Mouse (Mus musculus) liver, postnatal 0 days (tissue): ENCODE data around the gene Myo7a. TPM values are rescaled to one million over a fixed set of nuclear protein-coding genes. Genes with fewer than 3 reads are reported as not detected.

Experiments
- ATAC-seq: fragments of 200-750 bp; cut with Nextera tagmentation; 2 replicates; pipeline ENCODE4 v1.8.0; 2017; ENCODE audit warnings: mild to moderate bottlenecking, moderate library complexity
- DNase-seq: peaks from one replicate; pipeline ENCODE4 v3.0.0-alpha.2; 2016
- H3K27ac ChIP-seq: fragments of 300-500 bp; sonication (generic); 2 replicates; pipeline ENCODE4 v1.5.1; 2014; ENCODE audit warnings: antibody characterized with exemption, moderate library complexity, mild to moderate bottlenecking, low read depth
- H3K27me3 ChIP-seq: fragments of 300-500 bp; sonication (generic); 2 replicates; pipeline ENCODE4 v1.6.1; 2014; ENCODE audit warnings: low read length, control low read depth, mixed read lengths; ENCODE audit not compliant: insufficient read depth
- H3K36me3 ChIP-seq: fragments of 300-500 bp; sonication (generic); replicated peaks from 2 replicates; pipeline ENCODE4 v1.6.1; 2014; ENCODE audit warnings: mild to moderate bottlenecking, control low read depth, low read length, moderate library complexity, mixed read lengths; ENCODE audit not compliant: insufficient read depth
- H3K4me1 ChIP-seq: fragments of 300-500 bp; sonication (generic); 2 replicates; pipeline ENCODE4 v1.6.1; 2014; ENCODE audit warnings: antibody characterized with exemption, mild to moderate bottlenecking, control low read depth; ENCODE audit not compliant: insufficient read depth
- H3K4me2 ChIP-seq: fragments of 300-500 bp; sonication (generic); 2 replicates; pipeline ENCODE4 v1.6.1; 2014; ENCODE audit warnings: low read depth, mild to moderate bottlenecking, low read length, moderate library complexity, mixed read lengths
- H3K4me3 ChIP-seq: fragments of 300-500 bp; sonication (generic); 2 replicates; pipeline ENCODE4 v1.5.1; 2014; ENCODE audit warnings: low read depth, low read length
- H3K9ac ChIP-seq: fragments of 300-500 bp; sonication (generic); replicated peaks from 2 replicates; pipeline ENCODE4 v1.6.1; 2014; ENCODE audit warnings: mild to moderate bottlenecking, moderate library complexity
- H3K9me3 ChIP-seq: fragments of 300-500 bp; sonication (generic); 2 replicates; pipeline ENCODE4 v1.6.1; 2016; ENCODE audit warnings: mild to moderate bottlenecking, control low read depth, low read length, mixed read lengths
- CTCF ChIP-seq: sonication (generic); IDR thresholded peaks from 2 replicates; pipeline ENCODE4 v1.5.1; 2016; ENCODE audit warnings: antibody characterized with exemption, low read depth
- EP300 ChIP-seq: IDR thresholded peaks from 2 replicates; pipeline ENCODE4 v1.6.1; 2016; ENCODE audit warnings: antibody characterized with exemption, low read depth, mild to moderate bottlenecking
- WGBS: fragments of 180-500 bp; shearing (Covaris S2); extraction: QIAGEN DNeasy Blood & Tissue Kit; methylation state at CpG from one replicate; pipeline ENCODE4 v1.1.7; 2014; ENCODE audit not compliant: insufficient replicate concordance; 5-methylcytosine and 5-hydroxymethylcytosine counted together
- polyA plus RNA-seq: library from polyadenylated mRNA; unstranded; fragments of >200 nt; fragmentation: Nextera tagmentation; extraction: Ambion mirVana; gene quantifications from 2 replicates; pipeline ENCODE4 v1.2.1, GENCODE M21; 2015

The Myo7a gene
- polyA plus RNA-seq, 1 experiment from 2014 or later = 7.6 TPM

- 44% methylated on average over 3 of the region's 3 CpGs for WGBS
- H3K27ac ChIP-seq = no peak overlapping the region
These were observed 1.9 kb upstream of the Myo7a start for GRCm38 (mm10) chr7:98121241-98121640.

GRCm38 (mm10) chr7:98120325-98120724, 1.0 kb upstream of the Myo7a start:
- Histone ChIP-seq H3K36me3 (no peaks in the 10 kb centered on the region), H3K27ac (no peak overlapping the region), H3K4me2 (peak overlapping the region; percentile 54), H3K4me1 (peaks cover 10% of the 10 kb centered on the region), H3K27me3 (no peaks in the 10 kb centered on the region), H3K9ac (no peak overlapping the region), H3K4me3 (no peak overlapping the region), H3K9me3 (no peaks in the 10 kb centered on the region)
- peak; percentile 89 for TF ChIP-seq CTCF
- no peak for TF ChIP-seq EP300
- ATAC-seq (peak; percentile 57), DNase-seq (peak; percentile 85)
- 4% methylated on average over 7 of the region's 7 CpGs for WGBS

More at GRCm38 (mm10) chr7:98121241-98121640, 1.9 kb upstream of the Myo7a start:
- no peak for TF ChIP-seq EP300
- no peak for TF ChIP-seq CTCF
- no peak overlapping the region for H3K4me3 ChIP-seq
- H3K4me2 ChIP-seq = no peak overlapping the region
- H3K9ac ChIP-seq = no peak overlapping the region
- H3K36me3 ChIP-seq = 0 out of 2 replicates have a peak, but pooled peaks cover 2% of the 10 kb centered on the region
- H3K4me1 ChIP-seq = peaks cover 10% of the 10 kb centered on the region
- ATAC-seq = no peak
- DNase-seq = no peak
- H3K27me3 ChIP-seq = no peaks in the 10 kb centered on the region
- H3K9me3 ChIP-seq = no peaks in the 10 kb centered on the region

DNA sequence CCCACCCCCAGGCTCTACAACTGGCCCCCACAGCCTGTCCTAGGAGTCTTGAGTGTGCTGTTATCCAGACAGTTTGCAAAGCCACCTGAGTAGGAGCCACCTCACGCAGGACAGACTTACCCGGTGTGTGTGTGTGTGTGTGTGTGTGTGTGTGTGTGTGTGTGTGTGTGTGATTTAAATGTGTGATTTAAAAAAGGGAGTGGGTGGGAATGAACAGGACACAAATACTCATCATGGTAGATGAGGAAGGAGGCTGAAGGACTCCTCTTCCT, 573 bp upstream of the Myo7a start:
- H3K9ac ChIP-seq = no peak overlapping the region
- DNase-seq (no peak), ATAC-seq (no peak)
- WGBS = 62% methylated on average over 2 of the region's 2 CpGs
- no peaks in the 10 kb centered on the region for H3K27me3 ChIP-seq
- no peak overlapping the region for H3K4me3 ChIP-seq
- no peak overlapping the region for H3K4me2 ChIP-seq
- no peaks in the 10 kb centered on the region for H3K9me3 ChIP-seq
- H3K36me3 ChIP-seq = no peaks in the 10 kb centered on the region
- H3K27ac ChIP-seq = 0 out of 2 replicates have a peak overlapping the region, but pooled peaks have one; percentile 75
- H3K4me1 ChIP-seq = peaks cover 10% of the 10 kb centered on the region
- TF ChIP-seq CTCF = no peak
- TF ChIP-seq EP300 = no peak

DNA sequence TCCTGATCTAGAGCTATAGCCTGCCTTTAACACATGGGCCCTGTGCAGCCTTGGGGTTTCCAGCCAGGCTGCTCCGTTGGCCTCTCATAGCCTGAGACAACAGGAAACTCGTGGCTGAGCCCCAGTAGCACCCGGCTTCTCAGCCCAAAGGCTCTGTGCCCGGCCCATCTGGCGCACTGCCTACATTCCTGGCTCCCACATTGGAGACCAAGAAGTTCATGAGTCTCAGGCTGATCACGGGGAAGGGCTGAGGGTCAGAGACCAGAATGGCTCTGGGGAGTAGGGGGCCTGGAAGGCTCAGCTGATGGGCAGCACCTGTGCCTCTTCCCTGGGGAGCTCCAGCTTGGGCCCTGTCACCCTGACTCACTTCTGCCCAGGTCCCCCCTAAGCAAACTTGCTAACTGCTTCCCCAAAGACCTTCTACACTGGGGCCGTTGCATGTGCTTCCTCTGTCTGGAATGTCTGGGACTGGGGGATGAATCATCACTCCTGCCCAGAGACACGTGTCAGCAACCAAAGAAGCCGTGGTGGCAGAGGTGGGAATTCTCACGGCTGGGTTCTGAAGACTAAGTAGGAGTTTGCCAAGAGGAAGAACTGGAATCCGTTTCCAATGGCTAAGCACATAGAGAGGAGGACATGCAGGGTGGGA, 2.2 kb downstream of the Myo7a start:
- WGBS = 30% methylated on average over 11 of the region's 11 CpGs
- ATAC-seq (no peak), DNase-seq (peak; percentile 53)
- H3K27me3 ChIP-seq = no peaks in the 10 kb centered on the region
- H3K4me3 ChIP-seq = no peak overlapping the region
- no peak overlapping the region; the same call in 1 of the 2 replicates for H3K9ac ChIP-seq
- H3K9me3 ChIP-seq = no peaks in the 10 kb centered on the region
- TF ChIP-seq EP300 (no peak), CTCF (no peak)
- H3K27ac ChIP-seq = no peak overlapping the region
- H3K4me1 ChIP-seq = peaks cover 10% of the 10 kb centered on the region
- no peak overlapping the region for H3K4me2 ChIP-seq
- no peaks in the 10 kb centered on the region for H3K36me3 ChIP-seq

DNA sequence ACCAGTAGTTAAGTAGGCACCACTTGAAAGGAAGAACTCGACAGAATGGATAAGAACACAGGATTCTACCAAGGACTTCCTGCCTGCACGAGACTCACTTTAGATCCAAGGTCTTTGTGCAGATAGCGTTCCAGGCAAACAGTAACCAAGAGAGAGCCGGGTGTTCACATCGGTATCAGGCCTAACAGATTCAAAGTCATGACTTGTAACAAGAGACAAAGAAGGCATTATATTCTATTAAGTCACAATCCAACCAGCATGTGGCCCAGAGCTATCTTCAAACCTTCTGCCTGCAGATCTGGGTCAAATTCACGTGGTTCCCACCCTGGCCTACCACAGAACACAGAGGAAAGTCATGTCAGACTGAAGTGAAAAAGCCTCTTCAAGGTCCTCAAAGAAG, 4.7 kb downstream of the Myo7a start:
- no peak overlapping the region for H3K27ac ChIP-seq
- TF ChIP-seq EP300 (no peak), CTCF (no peak)
- peaks cover 5% of the 10 kb centered on the region; the same call in 1 of the 2 replicates for H3K27me3 ChIP-seq
- H3K36me3 ChIP-seq = no peaks in the 10 kb centered on the region
- DNase-seq (no peak), ATAC-seq (no peak)
- no peak overlapping the region for H3K9ac ChIP-seq
- no peak overlapping the region for H3K4me2 ChIP-seq
- H3K9me3 ChIP-seq = no peaks in the 10 kb centered on the region
- peaks cover 6% of the 10 kb centered on the region for H3K4me1 ChIP-seq
- H3K4me3 ChIP-seq = no peak overlapping the region
- 53% methylated on average over 6 of the region's 6 CpGs for WGBS

- no peak for TF ChIP-seq CTCF
- TF ChIP-seq EP300 = no peak
- Histone ChIP-seq H3K27me3 (peaks cover 5% of the 10 kb centered on the region; the same call in 1 of the 2 replicates), H3K4me2 (no peak overlapping the region), H3K9ac (no peak overlapping the region), H3K27ac (no peak overlapping the region), H3K4me3 (no peak overlapping the region), H3K9me3 (no peaks in the 10 kb centered on the region), H3K4me1 (peaks cover 3% of the 10 kb centered on the region; the same call in 1 of the 2 replicates), H3K36me3 (no peaks in the 10 kb centered on the region)
- DNase-seq (no peak), ATAC-seq (no peak)
- 28% methylated on average over 25 of the region's 25 CpGs for WGBS
These were observed 8.1 kb downstream of the Myo7a start for GRCm38 (mm10) chr7:98111233-98111632.
